Mouse (Mus musculus) C2C12 (cell line): ENCODE measurements around the gene Slc44a1. TPM values are rescaled to one million over a fixed set of nuclear protein-coding genes. Genes with fewer than 3 reads are reported as not detected.

Experiments used
- H3K27me3 ChIP-seq: one replicate; pipeline ENCODE4 v1.6.1; 2011; ENCODE audit not compliant: control insufficient read depth, insufficient read depth, insufficient read length
- H3K36me3 ChIP-seq: one replicate; pipeline ENCODE4 v1.6.1; 2011; ENCODE audit not compliant: control insufficient read depth, insufficient read depth
- H3K4me3 ChIP-seq: one replicate; pipeline ENCODE4 v1.5.1; 2011; ENCODE audit warnings: mild to moderate bottlenecking, control low read depth; ENCODE audit not compliant: poor library complexity, insufficient read depth, severe bottlenecking
- H3K79me2 ChIP-seq: one replicate; pipeline ENCODE4 v1.6.1; 2011; ENCODE audit not compliant: control insufficient read depth, insufficient read depth
- H3K79me3 ChIP-seq: one replicate; pipeline ENCODE4 v1.6.1; 2011; ENCODE audit warnings: low read depth, control low read depth
- H3ac ChIP-seq: one replicate; pipeline ENCODE3; 2011; ENCODE audit warnings: low read depth; ENCODE audit not compliant: control insufficient read depth, insufficient read length
- CEBPB ChIP-seq: IDR thresholded peaks from one replicate; pipeline ENCODE4 v1.6.1; 2011; ENCODE audit warnings: low read depth, mild to moderate bottlenecking, control low read depth, moderate library complexity
- CTCF ChIP-seq: IDR thresholded peaks from one replicate; pipeline ENCODE4 v1.5.1; 2011; ENCODE audit not compliant: control insufficient read depth, insufficient read depth, insufficient read length
- FOSL1 ChIP-seq: IDR thresholded peaks from one replicate; pipeline ENCODE4 v1.8.0; 2011; ENCODE audit warnings: mild to moderate bottlenecking, low read length; ENCODE audit not compliant: poor library complexity, insufficient read depth, severe bottlenecking
- MAX ChIP-seq: IDR thresholded peaks from one replicate; pipeline ENCODE4 v1.6.1; 2011; ENCODE audit warnings: mild to moderate bottlenecking, control low read depth
- MYOD1 ChIP-seq: IDR thresholded peaks from one replicate; pipeline ENCODE4 v1.6.1; 2011; ENCODE audit warnings: low read depth; ENCODE audit not compliant: control insufficient read depth, insufficient read length
- MYOG ChIP-seq: IDR thresholded peaks from one replicate; pipeline ENCODE4 v1.6.1; 2011; ENCODE audit not compliant: control insufficient read depth, insufficient read length; ENCODE audit errors: extremely low read depth
- USF1 ChIP-seq: IDR thresholded peaks from one replicate; pipeline ENCODE4 v1.6.1; 2011; ENCODE audit warnings: low read depth, mild to moderate bottlenecking, control low read depth, moderate library complexity
- polyA plus RNA-seq: library from polyadenylated mRNA; unstranded; fragments of >200 nt; fragmentation: generic; extraction: Trizol; gene quantifications from one replicate; pipeline ENCODE4 v1.2.1, GENCODE M21; 2012; ENCODE audit warnings: missing spikeins

The Slc44a1 gene
- polyA plus RNA-seq, 1 experiment = 27.1 TPM

- no peak overlapping the region for H3ac ChIP-seq
- H3K27me3 ChIP-seq = no peaks in the 10 kb centered on the region
- H3K79me2 ChIP-seq = no peaks in the 10 kb centered on the region
- no peak overlapping the region for H3K4me3 ChIP-seq
- H3K36me3 ChIP-seq = no peaks in the 10 kb centered on the region
- no peaks in the 10 kb centered on the region for H3K79me3 ChIP-seq
- TF ChIP-seq CEBPB (no peak), CTCF (no peak), USF1 (no peak), MYOG (no peak), FOSL1 (no peak), MYOD1 (no peak), MAX (no peak)
Measured at GRCm38 (mm10) chr4:53590163-53590562, 149.9 kb downstream of the Slc44a1 start.

GRCm38 (mm10) chr4:53590691-53591447 is 150.7 kb downstream of the Slc44a1 start:
- H3ac ChIP-seq = no peak overlapping the region
- no peaks in the 10 kb centered on the region for H3K27me3 ChIP-seq
- no peaks in the 10 kb centered on the region for H3K79me2 ChIP-seq
- H3K79me3 ChIP-seq = no peaks in the 10 kb centered on the region
- no peak overlapping the region for H3K4me3 ChIP-seq
- H3K36me3 ChIP-seq = no peaks in the 10 kb centered on the region
- TF ChIP-seq MYOD1 (no peak), CTCF (no peak), USF1 (no peak), MAX (no peak), MYOG (no peak), FOSL1 (no peak), CEBPB (no peak)

GRCm38 (mm10) chr4:53591536-53591935 is 151.3 kb downstream of the Slc44a1 start:
- Histone ChIP-seq H3K27me3 (no peaks in the 10 kb centered on the region), H3K79me3 (no peaks in the 10 kb centered on the region), H3K36me3 (no peaks in the 10 kb centered on the region), H3K79me2 (no peaks in the 10 kb centered on the region), H3K4me3 (no peak overlapping the region), H3ac (no peak overlapping the region)
- TF ChIP-seq CEBPB (no peak), CTCF (no peak), MAX (no peak), FOSL1 (no peak), USF1 (no peak), MYOG (no peak)

GRCm38 (mm10) chr4:53591941-53592340 is 151.7 kb downstream of the Slc44a1 start:
- no peaks in the 10 kb centered on the region for H3K27me3 ChIP-seq
- no peaks in the 10 kb centered on the region for H3K79me2 ChIP-seq
- no peak overlapping the region for H3ac ChIP-seq
- no peak overlapping the region for H3K4me3 ChIP-seq
- no peaks in the 10 kb centered on the region for H3K79me3 ChIP-seq
- TF ChIP-seq USF1 (no peak), CTCF (no peak), FOSL1 (no peak), MYOD1 (no peak), MYOG (no peak), MAX (no peak), CEBPB (no peak)
- H3K36me3 ChIP-seq = no peaks in the 10 kb centered on the region

- Histone ChIP-seq H3K79me2 (no peaks in the 10 kb centered on the region), H3K79me3 (no peaks in the 10 kb centered on the region), H3K4me3 (no peak overlapping the region), H3K27me3 (no peaks in the 10 kb centered on the region), H3ac (no peak overlapping the region), H3K36me3 (no peaks in the 10 kb centered on the region)
- TF ChIP-seq CTCF (no peak), MAX (no peak), USF1 (no peak), MYOG (no peak), CEBPB (no peak), FOSL1 (no peak), MYOD1 (no peak)
Measured at GRCm38 (mm10) chr4:53592386-53592785, 152.2 kb downstream of the Slc44a1 start.
